Mouse (Mus musculus) neural tube, embryonic 10.5 days (tissue): ENCODE results near the gene Naa38.

Experiments used
- DNase-seq: peaks from one replicate; pipeline ENCODE4 v3.0.0-alpha.2; 2017; ENCODE audit warnings: low spot score; ENCODE audit errors: extremely low spot score

Gene Naa38

DNA sequence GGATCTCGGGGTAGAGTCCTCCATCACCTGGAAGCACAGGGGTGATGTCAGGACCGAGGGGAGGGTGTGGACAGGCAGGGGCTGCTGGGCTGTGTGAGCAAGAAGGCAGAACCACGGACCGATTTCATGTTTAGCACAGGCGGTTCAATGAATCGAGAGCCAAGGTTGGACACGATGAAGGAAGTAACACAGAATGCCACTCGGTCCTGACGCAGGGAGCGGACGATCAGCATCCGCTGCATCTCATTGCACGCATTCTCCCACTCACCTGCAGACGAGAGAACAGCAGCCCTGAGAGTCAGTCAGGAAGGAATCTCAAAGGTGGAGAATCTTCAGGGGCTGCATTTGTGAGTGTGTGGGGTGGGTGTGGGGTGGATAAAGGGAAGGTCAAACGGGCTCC, 35.3 kb downstream of the Naa38 start:
- no peak for DNase-seq

DNA sequence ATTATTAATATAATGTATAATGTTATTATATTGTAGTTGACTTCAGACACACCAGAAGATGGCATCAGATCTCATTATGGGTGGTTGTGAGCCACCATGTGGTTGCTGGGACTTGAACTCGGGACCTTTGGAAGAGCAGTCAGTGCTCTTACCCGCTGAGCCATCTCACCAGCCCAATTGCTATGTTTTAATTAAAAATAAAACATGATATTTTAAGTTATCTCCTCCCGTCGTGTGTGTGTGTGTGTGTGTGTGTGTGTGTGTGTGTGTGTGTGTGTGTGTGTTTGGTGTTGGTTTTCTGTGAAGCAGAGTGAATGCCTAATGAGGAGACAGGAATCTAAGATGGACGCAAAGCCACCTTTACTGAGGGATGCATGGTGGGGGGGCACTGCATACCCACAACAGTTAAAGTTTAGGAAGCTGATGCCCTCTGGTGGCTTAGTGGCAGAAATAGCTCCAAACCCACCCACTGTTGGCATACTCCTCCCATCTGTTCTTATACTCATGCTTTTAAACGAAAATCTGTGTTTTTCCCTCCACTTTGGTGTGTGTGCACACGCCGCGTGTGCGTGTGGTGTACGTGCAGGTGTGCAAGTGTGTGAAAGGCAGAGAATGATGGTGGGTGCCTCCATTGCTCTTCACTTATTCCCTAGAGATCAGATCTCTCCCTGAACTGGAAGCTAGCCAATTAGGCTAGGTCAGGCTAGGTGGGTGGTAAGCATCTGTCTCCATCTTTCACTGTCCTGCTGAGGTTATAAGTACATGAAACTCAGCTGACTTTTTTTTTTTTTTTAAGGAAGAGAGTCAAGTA, 36.7 kb downstream of the Naa38 start:
- peak; percentile 53 for DNase-seq

GRCm38 (mm10) chr11:69432640-69432982, 37.3 kb downstream of the Naa38 start:
- DNase-seq, result no peak

DNA sequence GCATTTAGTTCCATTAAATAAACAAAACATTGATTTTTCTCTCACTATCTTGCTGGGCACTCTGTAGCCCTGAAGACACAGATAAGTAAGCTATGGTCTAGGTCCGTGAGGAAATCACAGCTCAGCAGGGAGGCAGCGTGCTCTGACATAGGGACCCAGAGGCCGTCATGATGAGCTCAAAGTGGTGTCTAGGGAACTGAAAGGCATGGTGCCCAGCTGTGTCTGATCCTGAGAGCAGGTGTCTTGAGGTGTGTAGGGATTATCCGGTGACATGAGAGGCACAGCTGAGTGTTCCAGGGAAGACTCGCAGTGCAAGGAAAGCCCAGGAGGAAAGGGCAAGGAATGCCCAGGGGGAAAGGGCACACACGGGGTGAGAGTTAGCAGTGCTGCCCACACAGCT, 37.9 kb downstream of the Naa38 start:
- DNase-seq, result no peak

DNA sequence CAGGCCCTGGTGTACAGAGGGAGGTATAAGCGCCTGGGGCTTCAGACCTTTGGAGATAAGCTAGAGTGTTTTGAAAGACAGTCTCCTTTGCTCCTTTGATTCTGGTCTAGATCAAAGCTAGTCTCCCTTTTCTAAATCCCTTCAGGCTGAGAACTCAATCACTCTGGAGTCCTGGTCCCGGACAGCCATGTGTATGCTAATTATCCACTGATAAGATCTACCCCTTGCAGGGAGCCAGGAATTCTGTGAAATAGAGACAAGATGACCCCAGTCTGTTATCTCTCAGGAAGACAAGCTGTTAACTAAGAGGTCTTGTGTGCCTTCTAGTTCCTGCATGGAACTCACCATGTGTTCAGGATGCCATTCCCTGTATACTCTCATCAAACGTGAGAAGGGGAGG, 42.0 kb downstream of the Naa38 start:
- no peak for DNase-seq

DNA sequence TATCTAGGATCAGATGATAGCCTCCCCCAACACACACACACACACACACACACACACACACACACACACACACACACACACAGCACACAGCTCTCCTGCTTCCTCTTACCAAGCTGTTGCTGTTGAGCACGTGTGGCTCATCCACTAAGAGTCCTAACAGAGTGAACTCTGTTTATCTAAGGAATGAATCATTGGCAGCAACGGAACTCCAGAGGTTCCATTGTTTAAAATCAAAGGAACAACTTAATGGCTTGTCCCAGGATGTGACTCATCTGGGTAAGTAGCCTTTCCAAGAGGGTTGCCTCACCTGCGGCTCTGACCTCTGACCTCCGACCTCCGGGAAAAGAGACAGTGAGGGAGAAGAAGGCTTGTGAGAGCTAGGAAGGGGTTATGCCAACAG, 48.0 kb downstream of the Naa38 start:
- no peak for DNase-seq
